Comparison of ENCODE assay signal across 8 mouse cellular contexts in genomic region chr4:114907951-114908828, GRCm38 (mm10). TPM values are rescaled to one million over a fixed set of nuclear protein-coding genes. Genes with fewer than 3 reads are reported as not detected.
DNase-seq lines count a peak whose midpoint lies in the region; ATAC-seq and TF ChIP-seq lines count a peak whose summit lies in the region.

No protein-coding gene starts in this region.

- no peak for TF ChIP-seq CTCF in layer of hippocampus, adult 2 months (conservative IDR thresholded peaks at IDR 0.05)

- peak overlapping the region; percentile 65 for H3K9ac ChIP-seq in kidney, embryonic 15.5 days
- peak overlapping the region; percentile 59 for H3K9ac ChIP-seq in midbrain, embryonic 13.5 days (replicated peaks)

- peaks cover 70% of the 10 kb centered on the region for H3K4me1 ChIP-seq in kidney, embryonic 15.5 days
- peaks cover 25% of the 10 kb centered on the region for H3K4me1 ChIP-seq in midbrain, embryonic 13.5 days (replicated peaks)

- no peak overlapping the region for H3K27ac ChIP-seq in layer of hippocampus, adult 2 months
- peak overlapping the region; percentile 93 for H3K27ac ChIP-seq in kidney, embryonic 15.5 days
- 0 out of 2 replicates have a peak overlapping the region, but pooled peaks have one; percentile 4 for H3K27ac ChIP-seq in midbrain, embryonic 13.5 days

- H3K36me3 ChIP-seq in kidney, embryonic 15.5 days, result no peaks in the 10 kb centered on the region
- no peaks in the 10 kb centered on the region for H3K36me3 ChIP-seq in midbrain, embryonic 13.5 days

- H3K4me3 ChIP-seq in layer of hippocampus, adult 2 months, result peak overlapping the region; percentile 50
- peak overlapping the region; percentile 62 for H3K4me3 ChIP-seq in kidney, embryonic 15.5 days (replicated peaks)
- peak overlapping the region; percentile 44 for H3K4me3 ChIP-seq in midbrain, embryonic 13.5 days (replicated peaks)

- under 1% methylated on average over 100 of the region's 103 CpGs for WGBS in kidney, embryonic 15.5 days
- under 1% methylated on average over 100 of the region's 103 CpGs for WGBS in midbrain, embryonic 13.5 days

- ATAC-seq in kidney, embryonic 15.5 days (replicated peaks; ENCODE audit: low FRiP score), result peak; percentile 1; the same call in 1 of the 2 replicates
- ATAC-seq in midbrain, embryonic 13.5 days, result peak; percentile 72
- no peak for ATAC-seq in erythroid progenitor cell, adult 5-6 weeks (replicated peaks; ENCODE audit: low FRiP score, poor library complexity, severe bottlenecking)

- DNase-seq in layer of hippocampus, adult 2 months (ENCODE audit: low spot score in 2 of 2), result no peak
- DNase-seq in layer of hippocampus, adult 9-11 months, result no peak
- peak; percentile 37 for DNase-seq in adrenal gland, postnatal 10 days
- DNase-seq in gastrocnemius, postnatal 25 days, result peak; percentile 32
- peak; percentile 56 for DNase-seq in testis, postnatal 10 days (ENCODE audit: low spot score)

- peak overlapping the region; percentile 88 for H3K4me2 ChIP-seq in kidney, embryonic 15.5 days
- peak overlapping the region; percentile 69 for H3K4me2 ChIP-seq in midbrain, embryonic 13.5 days (replicated peaks)

- H3K9me3 ChIP-seq in kidney, embryonic 15.5 days (replicated peaks), result no peaks in the 10 kb centered on the region
- H3K9me3 ChIP-seq in midbrain, embryonic 13.5 days, result no peaks in the 10 kb centered on the region

- H3K27me3 ChIP-seq in kidney, embryonic 15.5 days, result peaks cover 87% of the 10 kb centered on the region
- H3K27me3 ChIP-seq in midbrain, embryonic 13.5 days, result peaks cover 99% of the 10 kb centered on the region

RNA-seq across cellular contexts. Expression of gene Foxd2, which starts 0.5 kb away (rescaled TPM):
- total RNA-seq in layer of hippocampus, adult 2 months (2021), result under 1 TPM in 1 of 2 experiments, not detected in 1; 0.18 TPM
- total RNA-seq in adrenal gland, postnatal 10 days (2021), result 1 to 10 TPM; 1.5 to 1.6 TPM
- total RNA-seq in gastrocnemius, postnatal 25 days (2021), result under 1 TPM; 0.19 to 0.33 TPM
- 5.2 and 5.5 TPM in 2 replicates for polyA plus RNA-seq in kidney, embryonic 15.5 days (2015; fragmentation: Nextera tagmentation; extraction: Ambion mirVana)
- polyA plus RNA-seq in midbrain, embryonic 13.5 days (2015; fragmentation: Nextera tagmentation; extraction: Ambion mirVana), result 0.41 and 0.50 TPM in 2 replicates
- total RNA-seq in erythroid progenitor cell, adult 5-6 weeks (2015; ENCODE audit: low replicate concordance), result 0.84 TPM in 1 of 2 replicates, not detected in the other
- total RNA-seq in erythroid progenitor cell, adult 5-6 weeks (2017; ENCODE audit: low replicate concordance), result not detected in 2 replicates

RNA-seq across cellular contexts. Expression of gene Foxe3, which starts 17.6 kb away (rescaled TPM):
- total RNA-seq in layer of hippocampus, adult 2 months (2021), result not detected
- not detected for total RNA-seq in adrenal gland, postnatal 10 days (2021)
- not detected for total RNA-seq in gastrocnemius, postnatal 25 days (2021)
- polyA plus RNA-seq in kidney, embryonic 15.5 days (2015; fragmentation: Nextera tagmentation; extraction: Ambion mirVana), result not detected in 2 replicates
- not detected in 2 replicates for polyA plus RNA-seq in midbrain, embryonic 13.5 days (2015; fragmentation: Nextera tagmentation; extraction: Ambion mirVana)
- not detected in 2 replicates for total RNA-seq in erythroid progenitor cell, adult 5-6 weeks (2015; ENCODE audit: low replicate concordance)
- not detected in 2 replicates for total RNA-seq in erythroid progenitor cell, adult 5-6 weeks (2017; ENCODE audit: low replicate concordance)

Comparison
In these comparisons a context has a peak if more than half of its experiments do, and no peak if none do; other contexts are left out.
1. DNase-seq: peak in adrenal gland, postnatal 10 days (single experiment), gastrocnemius, postnatal 25 days (single experiment) and testis, postnatal 10 days (single experiment); none in layer of hippocampus, adult 2 months (0 of 2) and layer of hippocampus, adult 9-11 months (single experiment).
2. Peak in every context shown above with its lines, with median percentiles within 50 percentile points of each other: H3K4me3 ChIP-seq.